Comparison of ENCODE assay signal across 11 mouse cellular contexts in the genomic region with DNA sequence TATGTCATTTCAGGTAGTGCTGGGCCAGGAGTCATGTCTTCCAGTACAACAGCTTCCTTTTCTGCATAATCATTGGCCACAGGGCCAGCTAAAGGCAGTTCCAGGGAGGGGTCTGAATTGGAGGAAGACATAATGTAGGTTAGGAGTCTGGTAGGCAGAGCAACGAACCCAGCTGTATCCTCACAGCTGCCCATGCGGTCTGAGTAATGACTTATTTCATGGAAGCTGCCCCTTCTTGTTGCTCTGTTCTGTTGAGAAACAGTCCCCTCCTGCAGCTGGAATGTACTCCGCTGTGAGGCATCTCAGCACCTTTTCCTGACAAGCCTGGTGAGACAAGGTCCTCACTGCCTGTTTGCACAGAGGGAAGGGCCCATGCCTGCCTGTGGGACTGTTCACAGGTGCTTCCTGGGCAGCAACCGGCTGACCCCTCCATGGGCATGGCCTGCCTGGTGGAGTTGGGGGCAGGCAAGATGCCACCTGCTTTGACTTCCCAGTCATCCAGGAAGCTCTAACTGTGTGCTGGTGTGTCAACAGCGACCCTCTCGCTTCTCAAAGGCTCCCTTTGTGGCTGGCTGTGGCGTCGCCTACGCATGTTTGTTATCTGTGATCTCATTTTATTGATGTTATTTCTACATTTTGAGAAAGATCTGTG.
DNase-seq lines count a peak whose midpoint lies in the region; TF ChIP-seq lines count a peak whose summit lies in the region.
"Had no signal": no experiment of that assay in that cellular context is flagged by ENCODE, and none has a peak within 500 bp of the region (broad histone marks: within the 10 kb centered on the region; RNA-seq: fewer than 3 reads in every experiment).

No protein-coding gene starts in this region.

- H3K27me3 ChIP-seq in spleen, adult 2 months (ENCODE audit: control insufficient read depth, insufficient read depth, low read length): no peaks in the 10 kb centered on the region
- H3K27me3 ChIP-seq in myocyte (ENCODE audit: control insufficient read depth, insufficient read depth, insufficient read length): no peaks in the 10 kb centered on the region

- peak; percentile 92 for DNase-seq in heart, adult 11 months
- DNase-seq in heart, adult 18-20 months: no peak
- no peak for DNase-seq in spleen, adult 2 months (ENCODE audit: low read depth in 1 of 2, low spot score in 2 of 2)
- no peak for DNase-seq in spleen, adult 18-20 months
- no peak for DNase-seq in ovary, postnatal 14 days (ENCODE audit: low spot score)
- no peak for DNase-seq in adipocyte (ENCODE audit: low spot score)
- DNase-seq in frontal cortex, postnatal 25 days (ENCODE audit: low spot score in 2 of 2): no peak
- DNase-seq: cerebellum, adult 2 months had no signal

- peaks cover 92% of the 10 kb centered on the region for H3K79me2 ChIP-seq in myocyte (ENCODE audit: control insufficient read depth, insufficient read depth)

- peak overlapping the region; percentile 11; the same call in 1 of the 2 replicates for H3K4me3 ChIP-seq in spleen, adult 2 months (ENCODE audit: extremely low read depth, insufficient read depth, insufficient read length)
- H3K4me3 ChIP-seq in myocyte: no peak overlapping the region
- H3K4me3 ChIP-seq: forebrain, embryonic 12.5 days had no signal

- no peak for TF ChIP-seq POLR2A in spleen, adult 2 months (IDR thresholded peaks at IDR 0.05; ENCODE audit: low read depth, low read length)
- TF ChIP-seq POLR2A in myocyte (IDR thresholded peaks at IDR 0.05; ENCODE audit: insufficient read length, low read depth): peak; percentile 12

- peak overlapping the region; percentile 82 for H3K27ac ChIP-seq in spleen, adult 2 months (ENCODE audit: insufficient read depth, low read length)
- H3K27ac ChIP-seq: forebrain, embryonic 12.5 days; hindbrain, postnatal 0 days had no signal

- no peak overlapping the region for H3K4me2 ChIP-seq in myocyte (ENCODE audit: low read depth)
- H3K4me2 ChIP-seq: forebrain, embryonic 12.5 days had no signal

- peaks cover 41% of the 10 kb centered on the region for H3K4me1 ChIP-seq in spleen, adult 2 months (ENCODE audit: control insufficient read depth, insufficient read depth, insufficient read length)
- H3K4me1 ChIP-seq: forebrain, embryonic 12.5 days had no signal

- no peak overlapping the region for H3ac ChIP-seq in myocyte (ENCODE audit: control insufficient read depth, insufficient read length)

- peaks cover 24% of the 10 kb centered on the region for H3K36me3 ChIP-seq in spleen, adult 2 months (ENCODE audit: control insufficient read depth, insufficient read depth, low read length)
- H3K36me3 ChIP-seq in myocyte (ENCODE audit: control insufficient read depth, insufficient read depth): no peaks in the 10 kb centered on the region
- H3K36me3 ChIP-seq: forebrain, embryonic 12.5 days had no signal

- WGBS in spleen, adult 2 months: 18% methylated on average over 9 of the region's 9 CpGs

- TF ChIP-seq CTCF in spleen, adult 2 months (IDR thresholded peaks at IDR 0.05; ENCODE audit: extremely low read depth, insufficient read depth, insufficient read length, insufficient replicate concordance): no peak

TF ChIP-seq in myocyte, 11 proteins besides CTCF, POLR2A, EP300 and RAD21:
- TF ChIP-seq REST (IDR thresholded peaks at IDR 0.05; ENCODE audit: insufficient read depth, insufficient read length): no peak
- no peak for TF ChIP-seq SRF (IDR thresholded peaks at IDR 0.05; ENCODE audit: control insufficient read depth, insufficient read length, low read depth)
- no peak for TF ChIP-seq USF1 (IDR thresholded peaks at IDR 0.05; ENCODE audit: low read depth)
- TF ChIP-seq MYOG (IDR thresholded peaks at IDR 0.05; ENCODE audit: control insufficient read depth in 1 of 3, insufficient read depth in 1 of 3, insufficient read length in 2 of 3, low read depth in 2 of 3): no peak
- TF ChIP-seq POLR2AphosphoS2 (IDR thresholded peaks at IDR 0.05; ENCODE audit: insufficient read length, low read depth): no peak
- no peak for TF ChIP-seq E2F4 (IDR thresholded peaks at IDR 0.05; ENCODE audit: insufficient read depth)
- TF ChIP-seq TCF12 (IDR thresholded peaks at IDR 0.05; ENCODE audit: insufficient read depth, poor library complexity, severe bottlenecking): no peak
- no peak for TF ChIP-seq MAX (IDR thresholded peaks at IDR 0.05; ENCODE audit: low read depth)
- no peak for TF ChIP-seq CEBPB (IDR thresholded peaks at IDR 0.05; ENCODE audit: insufficient read depth, poor library complexity, severe bottlenecking)
- no peak for TF ChIP-seq MYOD1 (IDR thresholded peaks at IDR 0.05; ENCODE audit: control insufficient read depth in 1 of 3, insufficient read length in 2 of 3, low read depth in 2 of 3)
- TF ChIP-seq TCF3 (IDR thresholded peaks at IDR 0.05; ENCODE audit: insufficient read length, low read depth): no peak
TF ChIP-seq in myocyte: peak in this region for 0.
